Mouse (Mus musculus) naive thymus-derived CD4-positive, alpha-beta T cell, adult 5 months (primary cell): ENCODE results near the gene Bcl2a1a. TPM values are rescaled to one million over a fixed set of nuclear protein-coding genes. Genes with fewer than 3 reads are reported as not detected.

ENCODE experiments used
- polyA plus RNA-seq: library from polyadenylated mRNA; unstranded; fragments of 100-300 nt; shearing (Covaris generic); gene quantifications from one replicate; pipeline ENCODE4 v1.2.1, GENCODE M21; 2017

Bcl2a1a gene
- polyA plus RNA-seq, result not detected

GRCm38 (mm10) chr9:88956670-88957153 lies at the start of gene Bcl2a1a:
Gene Bcl2a1a (plus strand): TSS chr9:88956900.

Other genes with a start within 250 kb of the Bcl2a1a start
- 42.9 TPM for gene Mthfsl, start 236.6 kb upstream of the Bcl2a1a start, polyA plus RNA-seq
- 11.2 TPM for gene Bcl2a1d, start 225.0 kb upstream of the Bcl2a1a start, polyA plus RNA-seq
- gene Trim43c, start 117.7 kb upstream of the Bcl2a1a start, polyA plus RNA-seq, result not detected
- gene Trim43b, start 135.9 kb downstream of the Bcl2a1a start, polyA plus RNA-seq, result 0.24 TPM
- 59.2 TPM for gene Bcl2a1b, start 242.3 kb downstream of the Bcl2a1a start, polyA plus RNA-seq
- gene Gm29094, start 242.5 kb downstream of the Bcl2a1a start, polyA plus RNA-seq, result 14.8 TPM